Mouse (Mus musculus): ENCODE results near the gene Ythdf1. TPM values are rescaled to one million over a fixed set of nuclear protein-coding genes. Genes with fewer than 3 reads are reported as not detected.
A peak's percentile ranks its signal among the peaks of the same experiment; 100 is the strongest.

Gene Ythdf1
- total RNA-seq, 2 experiments from 2014 or later, result 61.8 to 64.6 TPM

DNA sequence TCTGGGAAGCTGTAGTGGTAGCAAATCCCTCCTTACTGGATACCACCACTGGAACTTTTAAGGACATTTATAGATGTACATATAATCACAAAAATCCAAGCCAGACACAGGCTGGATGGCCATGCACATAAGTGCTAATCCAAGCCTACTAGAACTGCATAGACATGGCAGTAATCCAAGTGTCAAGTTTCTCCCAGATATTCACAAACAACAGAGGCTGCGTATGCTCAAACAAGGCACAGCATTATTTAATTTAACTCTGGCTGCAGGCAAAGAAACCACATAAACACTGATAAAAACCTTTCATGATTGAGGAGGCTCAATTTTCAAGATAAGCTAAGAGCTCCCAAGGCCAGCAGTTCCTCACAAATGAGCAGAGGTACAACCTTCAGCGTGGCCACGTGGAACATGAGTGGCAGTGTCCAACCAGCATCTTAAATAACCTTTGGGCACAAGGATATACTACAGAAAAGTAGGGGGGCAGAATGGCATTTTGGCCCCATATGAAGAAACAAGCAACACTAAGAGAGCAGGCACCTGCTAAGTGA is 4.8 kb downstream of the Ythdf1 start:
- no peak for DNase-seq (ENCODE audit: low spot score in 2 of 2)

DNA sequence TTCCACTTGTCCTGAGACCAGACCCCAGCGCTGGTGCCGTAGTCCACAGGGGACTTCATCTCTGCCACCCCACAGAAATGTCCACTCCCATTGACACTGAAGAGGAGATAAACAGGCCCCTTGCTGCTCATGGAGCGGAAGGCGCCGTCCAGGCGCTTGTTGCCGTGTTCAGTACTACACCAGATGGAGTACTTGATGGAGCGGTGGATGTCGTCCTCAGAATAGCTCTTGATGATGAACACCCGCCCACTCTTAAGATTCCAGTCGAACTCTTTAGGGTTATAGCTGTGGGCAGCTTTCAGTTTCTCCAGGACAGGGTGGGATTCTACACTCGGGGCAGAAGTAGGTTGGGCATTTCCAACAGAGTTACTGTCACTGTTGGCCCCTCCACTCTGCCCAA is 9.8 kb downstream of the Ythdf1 start:
- no peak for DNase-seq (ENCODE audit: low spot score in 2 of 2)

DNA sequence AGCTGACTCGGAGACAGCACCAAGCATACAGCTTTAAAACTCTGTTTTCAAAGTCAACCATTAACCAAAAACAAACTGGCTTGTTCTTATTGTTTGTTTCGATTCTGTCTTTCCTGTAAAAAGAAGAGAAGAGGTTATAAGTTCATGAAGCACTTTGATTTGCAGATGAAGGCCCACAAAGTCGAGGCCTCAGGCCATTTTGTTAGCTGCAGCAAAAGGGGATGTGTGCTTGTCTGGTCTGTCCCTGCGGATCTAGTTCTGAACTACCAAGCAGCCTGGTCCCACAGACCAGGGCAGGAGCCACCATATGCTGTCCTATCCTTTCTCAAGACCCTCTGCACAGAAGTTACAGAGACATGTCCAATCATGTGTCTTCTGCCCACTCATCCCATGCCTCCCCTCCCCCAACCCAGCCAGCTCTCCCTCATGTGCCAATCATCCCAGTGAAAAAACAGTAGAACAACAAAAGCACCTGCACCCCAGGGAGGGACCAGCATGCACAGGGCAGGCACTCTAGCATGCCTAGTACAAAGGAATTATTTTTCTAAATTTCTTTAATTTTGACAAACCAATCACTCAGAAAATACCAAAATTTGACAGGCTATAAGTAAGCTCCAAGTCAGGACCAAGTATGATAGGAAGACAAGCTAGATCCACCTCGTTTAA is 15.1 kb downstream of the Ythdf1 start:
- DNase-seq (ENCODE audit: low spot score in 2 of 2), result no peak

DNA sequence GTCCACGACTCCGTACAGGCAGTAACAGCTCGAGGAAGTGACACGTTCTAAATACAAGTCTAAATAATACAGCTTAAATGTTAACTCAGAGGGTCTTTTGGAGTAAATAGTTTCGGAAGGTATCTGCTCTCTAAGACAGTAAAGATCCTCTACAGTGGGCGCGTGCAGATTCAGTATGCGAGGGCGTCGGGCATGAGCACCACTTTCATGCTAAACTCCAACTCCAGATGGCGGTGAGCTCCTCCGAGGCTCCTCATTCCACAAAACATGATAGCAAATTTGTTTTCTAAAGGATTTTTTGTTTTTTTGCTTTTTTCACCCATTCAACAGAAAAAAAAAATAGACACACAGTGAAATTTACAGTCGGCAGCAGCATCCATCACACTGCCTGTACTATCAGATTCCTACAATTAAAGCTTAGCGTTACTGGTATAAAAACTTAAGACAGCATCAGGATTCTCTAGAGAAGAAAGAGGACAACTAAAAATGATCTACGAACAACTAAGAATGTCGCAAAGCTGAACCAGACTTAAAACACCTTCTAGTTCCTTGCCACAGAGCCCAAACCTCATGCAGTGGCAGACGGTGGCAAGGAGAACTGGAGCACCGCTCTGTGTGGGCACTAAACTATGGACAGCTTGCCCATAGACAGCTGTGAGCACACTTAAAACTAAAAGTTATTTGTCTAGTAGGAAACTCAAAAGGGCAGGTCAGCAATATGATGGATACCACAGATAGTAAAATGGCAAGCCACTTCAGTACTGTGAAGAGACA is 16.1 kb downstream of the Ythdf1 start:
- DNase-seq (ENCODE audit: low spot score in 2 of 2), result no peak

DNA sequence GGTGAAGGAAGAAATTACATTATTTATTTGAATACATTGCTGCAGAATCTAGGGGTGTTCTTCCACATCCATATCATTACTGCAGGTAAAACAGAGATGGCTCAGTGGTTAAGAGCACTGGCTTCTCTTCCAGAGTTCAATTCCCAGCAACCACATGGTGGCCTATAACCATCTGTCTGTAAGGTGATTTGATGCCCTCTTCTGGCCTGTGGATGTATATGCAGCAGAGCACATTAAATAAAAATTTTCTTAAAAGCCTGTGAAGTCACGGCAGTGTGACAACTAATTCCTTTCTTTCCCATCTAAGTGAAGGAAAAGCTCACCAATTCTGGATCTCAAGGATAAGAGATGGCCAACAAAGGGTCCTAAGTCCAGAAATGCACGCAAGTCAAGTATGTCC is 18.7 kb downstream of the Ythdf1 start:
- DNase-seq (ENCODE audit: low spot score in 2 of 2), result no peak

DNA sequence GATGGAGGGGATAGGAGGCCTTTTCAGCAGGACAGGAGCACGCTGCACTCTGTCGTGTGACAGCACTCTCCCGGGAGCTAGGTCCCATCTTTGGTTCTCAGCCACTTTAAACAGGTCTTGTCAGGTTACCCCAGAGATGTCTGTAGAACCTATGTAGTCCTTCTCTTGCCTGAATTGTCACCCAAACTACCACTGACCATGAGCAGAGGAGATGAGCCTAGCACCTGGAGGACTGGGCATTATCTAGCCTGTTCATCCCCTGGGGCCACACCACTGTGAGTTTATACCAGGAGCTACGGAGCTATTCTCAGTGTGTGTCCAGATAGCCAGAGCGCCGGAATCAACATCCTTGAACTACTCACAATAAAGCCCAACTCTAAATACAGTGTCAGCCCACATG is 22.9 kb downstream of the Ythdf1 start:
- no peak for DNase-seq (ENCODE audit: low spot score in 2 of 2)

DNA sequence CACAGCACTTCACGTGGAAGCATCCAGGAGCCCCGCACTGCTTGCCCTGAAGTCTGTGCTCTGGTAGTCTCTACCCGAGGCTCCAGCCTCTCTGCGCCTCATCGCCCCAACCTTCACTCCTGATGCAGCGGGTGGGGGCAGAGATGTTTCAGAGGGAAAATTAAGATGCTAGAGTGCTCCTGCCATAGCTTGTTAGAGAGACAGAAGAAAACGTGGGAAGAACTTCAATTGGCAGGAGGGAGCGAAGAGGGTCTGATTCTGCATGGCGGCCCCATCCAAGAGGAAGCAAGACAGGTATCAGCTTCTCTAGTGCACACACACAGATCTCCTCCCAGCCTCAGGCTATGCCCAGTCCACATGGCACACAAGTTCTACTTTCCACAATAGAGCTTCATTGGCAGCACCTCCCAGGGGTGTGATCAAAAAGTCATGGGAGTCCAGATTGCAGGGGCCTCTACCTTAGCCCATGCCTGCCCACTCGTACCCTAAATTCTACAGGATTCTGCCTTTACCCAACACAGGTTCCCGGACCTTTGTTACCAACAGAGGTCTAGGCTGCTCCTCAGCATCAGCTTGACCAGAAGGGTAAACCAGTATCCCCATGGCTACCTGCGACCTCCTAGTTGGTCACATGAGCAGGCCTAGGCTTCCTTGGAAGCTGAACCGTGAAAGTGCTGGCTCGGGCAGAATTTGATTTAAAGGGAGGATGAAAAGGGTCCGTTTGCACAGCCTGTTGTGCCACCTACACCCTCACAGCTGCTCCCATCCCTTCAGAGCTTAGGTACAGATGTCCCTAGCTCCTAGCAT is 23.7 kb downstream of the Ythdf1 start:
- DNase-seq (ENCODE audit: low spot score in 2 of 2), result peak; percentile 30 to 43

DNA sequence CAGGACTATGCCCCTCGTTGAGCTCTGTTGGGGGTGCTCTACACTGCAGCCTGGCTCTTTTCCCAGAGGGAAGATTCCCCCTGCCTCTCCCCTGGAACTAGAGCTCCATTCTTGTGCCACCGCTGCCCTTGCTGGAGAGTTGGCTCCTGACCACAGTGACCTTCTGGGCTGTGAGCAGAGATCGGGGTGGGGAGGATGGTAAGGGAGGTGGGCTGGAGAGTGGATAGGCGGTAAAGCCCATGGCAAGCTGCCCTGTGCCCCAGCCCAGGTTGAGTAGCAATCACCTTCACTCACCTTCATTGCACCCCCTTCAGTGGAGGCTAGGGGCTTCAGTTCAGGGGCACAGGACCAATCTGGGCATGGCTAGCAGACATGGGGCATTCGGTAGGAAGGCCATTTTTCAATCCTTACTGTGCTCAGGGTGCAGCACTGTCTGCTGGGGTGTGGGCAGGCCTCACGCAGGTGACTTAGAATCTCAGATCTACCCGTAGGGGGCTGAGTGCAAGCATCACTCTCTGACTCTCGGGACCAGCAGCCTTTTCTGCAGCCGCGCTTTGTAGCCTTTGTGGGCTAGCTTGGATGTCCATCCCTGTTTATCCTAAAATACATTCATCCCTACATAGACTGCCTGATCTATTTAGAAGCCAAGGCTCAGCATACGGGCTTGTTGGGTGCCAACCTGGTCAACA is 24.8 kb downstream of the Ythdf1 start:
- peak in 1 of 2 experiments; percentile 39 for DNase-seq (ENCODE audit: low spot score in 2 of 2)

DNA sequence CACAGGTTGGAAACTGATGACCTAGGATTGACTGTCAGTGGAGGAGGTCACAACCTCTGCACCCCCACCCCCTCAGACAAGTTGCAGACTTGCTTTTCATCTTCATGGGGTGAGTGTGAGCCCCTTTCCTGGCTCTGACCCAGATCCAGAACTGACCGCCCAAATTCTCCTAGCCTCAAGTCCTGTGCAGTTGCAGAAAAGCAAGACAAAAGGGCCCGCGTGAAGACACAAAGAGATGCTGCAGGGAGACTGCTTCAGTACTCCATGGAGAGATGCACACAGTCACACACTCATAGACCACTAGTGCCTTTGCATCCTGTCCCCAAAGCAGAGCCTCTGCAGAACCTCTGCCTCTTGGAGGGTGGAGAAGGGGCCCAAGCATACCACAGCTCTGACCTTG is 25.4 kb downstream of the Ythdf1 start:
- peak in 1 of 2 experiments; percentile 29 for DNase-seq (ENCODE audit: low spot score in 2 of 2)

DNA sequence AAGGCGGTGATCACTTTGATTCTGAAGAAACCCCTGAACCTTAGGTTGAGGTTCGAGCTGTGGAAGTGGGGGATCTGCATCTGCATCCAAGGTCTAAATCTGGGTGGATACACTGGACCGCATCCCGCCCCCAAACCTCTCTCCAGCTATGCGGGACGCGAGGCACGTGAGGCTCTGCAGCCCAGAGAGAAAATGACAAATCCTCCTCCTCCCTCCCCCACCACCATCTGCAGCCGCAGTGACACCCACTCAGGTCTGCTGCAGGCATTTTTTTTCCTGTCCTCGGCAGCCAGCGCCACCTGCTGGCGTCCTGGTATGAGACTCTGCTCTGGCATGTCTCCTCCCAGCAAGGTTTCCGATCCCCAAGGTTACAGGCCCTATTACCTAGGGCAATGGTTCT is 26.0 kb downstream of the Ythdf1 start:
- peak; percentile 90 to 91 for DNase-seq (ENCODE audit: low spot score in 2 of 2)

DNA sequence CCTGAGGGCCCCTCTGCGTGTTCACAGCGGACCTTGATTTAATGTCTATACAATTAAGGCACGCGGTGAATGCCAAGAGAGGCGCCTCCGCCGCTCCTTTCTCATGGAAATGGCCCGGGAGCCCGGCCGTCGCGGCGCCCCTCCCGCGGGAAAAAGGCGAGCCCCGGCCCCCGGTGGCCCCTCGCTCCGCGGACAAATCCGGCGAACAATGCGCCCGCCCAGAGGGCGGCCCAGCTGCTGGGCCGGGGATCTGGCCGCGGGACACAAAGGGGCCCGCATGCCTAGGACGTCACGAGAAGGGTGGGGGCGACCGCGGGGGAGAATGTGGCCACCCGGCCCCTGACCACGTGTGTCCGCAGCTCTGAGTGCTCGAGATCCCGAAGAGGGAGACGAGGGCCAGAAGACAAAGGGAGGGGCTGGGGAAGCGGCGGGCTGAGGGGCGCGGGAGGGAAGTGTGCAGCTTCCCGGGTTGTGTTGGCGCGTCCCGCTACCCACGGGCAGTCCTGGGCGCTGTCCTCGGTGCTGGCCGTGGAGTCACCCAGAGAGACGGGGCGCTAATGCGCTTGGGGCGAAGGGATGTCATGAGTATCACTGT is 26.6 kb downstream of the Ythdf1 start:
- peak; percentile 51 to 68 for DNase-seq (ENCODE audit: low spot score in 2 of 2)

DNA sequence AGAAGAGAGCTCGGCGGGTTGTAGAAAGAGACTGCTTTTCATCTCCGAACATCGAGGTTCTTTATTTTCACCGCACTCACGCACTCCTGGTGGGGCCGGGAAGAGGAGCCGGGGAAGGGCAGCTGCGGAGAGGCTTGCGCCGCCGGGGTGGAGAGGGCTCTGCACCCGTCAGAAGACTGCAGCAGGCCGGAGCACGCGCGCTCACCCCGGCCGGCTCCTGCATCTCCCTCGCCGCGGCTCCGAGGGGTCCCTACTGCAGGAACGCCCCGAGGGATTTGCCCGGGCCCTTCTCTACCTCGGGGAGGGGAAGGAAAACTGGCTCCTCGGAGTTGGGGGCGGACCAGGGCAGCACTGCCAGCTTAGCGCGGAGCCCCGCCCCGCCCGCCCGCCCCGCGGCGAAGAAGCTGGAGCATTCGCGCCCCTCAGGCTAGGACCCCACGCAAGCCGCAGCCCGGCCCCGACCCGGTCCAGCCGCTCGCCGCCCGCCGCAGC is 27.2 kb downstream of the Ythdf1 start:
- DNase-seq (ENCODE audit: low spot score in 2 of 2), result peak; percentile 48 to 67

DNA sequence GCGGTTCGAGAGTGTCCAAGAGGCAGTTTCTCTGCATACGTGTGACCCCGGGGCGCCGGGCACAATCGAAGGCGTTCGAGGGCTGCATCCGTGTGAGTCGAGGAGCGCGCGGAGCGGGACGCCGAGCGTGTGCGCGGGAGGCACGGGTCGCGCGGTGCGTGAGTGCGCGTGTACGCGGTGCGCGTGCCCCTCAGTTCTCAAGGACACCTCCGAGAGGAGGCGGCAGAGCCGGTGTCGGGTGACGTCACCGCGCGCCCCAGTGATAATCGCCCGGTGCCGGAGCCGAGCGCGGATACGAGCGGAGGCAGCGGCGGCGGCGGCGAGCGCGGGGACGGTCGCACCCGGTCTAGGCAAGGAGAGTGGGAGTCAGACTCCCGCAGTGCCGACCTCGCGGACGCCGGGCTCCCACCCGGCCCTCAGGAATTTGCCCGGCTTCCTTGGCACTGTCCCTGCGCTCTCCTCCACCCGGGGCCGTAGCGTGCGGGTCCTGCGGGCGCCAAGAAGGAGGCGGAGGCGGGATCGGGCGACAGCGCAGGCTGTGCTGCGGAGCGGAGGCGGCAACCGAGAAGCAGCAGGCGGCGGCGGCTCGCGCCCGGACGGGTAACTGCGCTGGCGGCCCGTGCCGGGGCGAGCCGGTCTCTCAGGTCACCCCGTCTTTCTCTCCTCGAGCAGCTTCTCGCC is 27.8 kb downstream of the Ythdf1 start:
- DNase-seq (ENCODE audit: low spot score in 2 of 2), result peak; percentile 86 to 92

DNA sequence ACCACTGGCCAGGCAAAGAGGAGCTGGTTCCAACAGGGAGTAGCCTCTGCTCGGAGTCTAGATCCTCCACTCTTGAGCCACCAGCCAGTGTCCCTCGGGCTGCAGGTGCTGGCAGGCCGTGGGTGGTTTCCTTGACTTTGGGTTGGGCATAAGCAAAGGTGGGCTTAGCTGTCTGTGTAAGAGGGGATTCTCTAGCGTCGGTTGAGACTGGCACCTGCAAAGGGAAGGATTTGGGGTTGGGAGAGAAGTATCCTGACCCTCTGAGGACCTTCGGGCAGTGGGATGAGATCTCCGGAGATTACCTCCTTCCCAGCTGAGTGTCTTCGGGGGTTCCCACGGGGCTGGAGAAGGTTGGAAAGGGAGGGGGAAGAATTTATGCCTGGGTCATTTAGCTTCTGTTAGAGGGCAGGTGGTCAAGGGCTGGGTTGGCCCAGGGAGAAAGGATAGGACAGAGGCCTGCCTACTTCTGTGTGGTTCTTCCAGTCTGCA is 28.9 kb downstream of the Ythdf1 start:
- DNase-seq (ENCODE audit: low spot score in 2 of 2), result no peak

DNA sequence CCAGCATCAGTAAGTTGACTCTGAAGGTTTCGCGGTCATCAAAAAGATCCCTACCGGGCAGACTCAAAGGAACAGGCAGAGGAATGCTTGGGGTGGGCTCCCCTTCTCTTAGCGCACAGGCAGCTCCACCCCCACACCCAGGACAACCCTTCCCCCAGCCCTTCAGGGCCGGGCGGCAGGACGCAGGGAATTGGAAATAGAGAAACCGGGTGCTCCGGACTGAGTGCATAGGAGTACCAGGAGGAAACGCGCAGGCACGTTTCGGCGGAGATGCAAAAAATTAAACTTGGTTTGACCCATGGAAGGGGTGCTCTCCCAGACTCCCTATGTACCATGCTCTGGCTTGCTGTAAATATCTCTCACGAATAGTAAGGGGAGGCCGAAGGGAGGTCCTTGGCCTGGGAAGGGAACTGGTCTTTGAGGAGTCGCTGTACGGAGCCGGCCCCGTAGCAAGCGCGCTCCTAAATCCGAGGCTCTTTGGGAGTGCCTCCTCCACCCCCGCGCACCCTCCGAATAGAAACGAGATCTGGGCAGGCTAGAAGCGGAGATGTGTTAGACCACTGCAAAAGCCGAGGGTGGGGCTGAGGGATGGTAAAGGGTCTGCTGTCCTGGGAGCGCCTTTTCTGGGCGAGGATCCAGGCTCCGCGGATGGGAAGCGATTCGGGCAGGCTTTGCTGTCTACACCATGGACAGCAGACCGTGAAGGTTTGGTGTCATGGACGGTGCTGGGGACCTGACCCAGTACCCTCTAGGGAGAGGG is 29.5 kb downstream of the Ythdf1 start:
- DNase-seq (ENCODE audit: low spot score in 2 of 2), result peak; percentile 58 to 67

DNA sequence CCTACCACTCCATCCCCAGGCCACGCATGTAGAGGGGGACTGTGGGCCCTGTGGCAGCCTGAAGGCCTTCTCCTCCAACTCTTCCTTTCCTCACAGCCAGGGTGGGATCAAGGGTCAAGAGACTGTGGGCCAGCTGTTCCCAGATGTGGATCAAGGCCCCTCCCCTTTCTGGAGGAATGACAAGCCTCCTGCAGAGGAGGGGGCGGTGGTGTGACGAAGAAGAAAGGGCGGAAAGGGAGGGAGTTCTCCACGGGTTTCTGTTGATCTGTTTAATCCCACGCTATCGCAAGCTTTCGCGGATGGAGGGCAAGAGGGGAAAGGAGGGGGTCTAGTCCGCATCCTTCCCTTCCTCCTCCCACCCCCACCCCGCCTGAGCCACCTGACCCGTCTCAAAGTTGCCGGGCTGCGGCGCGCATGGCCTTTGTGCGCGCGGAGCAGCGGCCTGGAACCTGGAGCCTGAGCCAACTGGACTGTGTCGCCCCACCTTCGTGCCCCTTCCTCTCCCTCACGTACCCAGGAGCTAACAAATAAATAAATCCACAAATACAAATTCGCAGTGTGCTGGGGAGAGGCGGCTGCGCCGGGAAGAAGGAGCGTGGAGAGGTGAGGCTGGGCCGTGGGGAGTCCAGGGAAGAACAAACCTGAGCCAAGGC is 30.2 kb downstream of the Ythdf1 start:
- no peak for DNase-seq (ENCODE audit: low spot score in 2 of 2)

DNA sequence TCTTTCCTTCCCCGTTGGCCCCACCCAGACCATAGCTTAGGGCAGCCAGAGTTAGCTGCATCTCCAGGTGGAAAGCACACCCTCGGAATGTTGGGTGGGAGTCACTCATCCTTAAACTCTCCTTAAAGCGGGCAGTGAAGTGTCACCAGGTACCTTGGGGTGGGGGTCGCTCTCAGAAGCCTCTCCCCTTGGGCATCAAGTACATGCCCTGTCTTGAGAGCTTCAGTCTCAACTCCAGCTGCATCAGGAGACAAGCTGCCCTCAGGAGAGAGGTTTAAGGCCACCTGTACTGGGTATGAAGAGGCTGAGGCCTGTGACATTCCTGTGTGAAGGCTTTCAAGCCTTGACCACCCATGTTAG is 30.8 kb downstream of the Ythdf1 start:
- DNase-seq (ENCODE audit: low spot score in 2 of 2), result no peak

DNA sequence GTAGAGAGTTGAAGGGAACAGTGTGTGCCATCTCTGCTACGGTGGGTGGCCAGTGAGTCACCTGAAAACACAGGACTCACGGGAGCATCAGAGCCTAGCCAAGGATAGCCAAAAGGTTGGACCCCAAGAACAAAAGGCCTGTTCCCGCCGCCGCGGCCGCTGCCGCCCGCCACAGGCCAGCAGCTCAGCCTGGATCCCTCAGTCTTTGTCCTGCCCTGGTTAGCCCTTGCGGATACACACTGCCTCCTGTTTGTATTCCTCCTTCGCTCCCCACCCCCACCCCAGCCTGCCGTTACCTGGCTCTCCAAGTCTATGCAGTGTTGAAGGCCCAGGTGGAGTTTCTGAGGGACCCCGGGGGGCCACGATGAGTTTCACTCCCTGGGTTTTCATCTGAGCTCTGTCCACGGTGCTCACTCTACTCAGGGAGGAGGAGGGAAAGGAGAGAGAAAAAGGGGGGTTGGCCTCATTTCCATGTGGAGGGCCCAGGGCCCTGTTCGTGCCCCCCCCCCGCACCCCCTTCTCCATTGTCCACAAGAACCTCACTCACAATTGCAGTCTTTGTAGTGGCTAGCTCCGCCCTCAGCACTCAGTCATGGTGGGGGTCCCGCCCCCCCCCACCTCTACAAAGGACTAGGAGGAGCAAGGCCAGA is 31.4 kb downstream of the Ythdf1 start:
- DNase-seq (ENCODE audit: low spot score in 2 of 2), result no peak
